Mouse (Mus musculus) limb, embryonic 13.5 days (tissue): ENCODE data around the gene Plekhg2. TPM values are rescaled to one million over a fixed set of nuclear protein-coding genes. Genes with fewer than 3 reads are reported as not detected.

Experiments
- ATAC-seq: fragments of 200-750 bp; cut with Nextera tagmentation; 2 replicates; pipeline ENCODE4 v1.8.0; 2017; ENCODE audit warnings: low read depth, moderate number of reproducible peaks, moderate TSS enrichment; ENCODE audit not compliant: low FRiP score
- H3K27ac ChIP-seq: fragments of 300-500 bp; sonication (generic); 2 replicates; pipeline ENCODE4 v1.5.1; 2015; ENCODE audit warnings: inconsistent platforms, mild to moderate bottlenecking, moderate library complexity
- H3K27me3 ChIP-seq: fragments of 300-500 bp; sonication (generic); 2 replicates; pipeline ENCODE4 v1.6.1; 2015; ENCODE audit warnings: mild to moderate bottlenecking, inconsistent platforms
- H3K36me3 ChIP-seq: fragments of 300-500 bp; sonication (generic); 2 replicates; pipeline ENCODE4 v1.6.1; 2015; ENCODE audit warnings: inconsistent platforms, mild to moderate bottlenecking, moderate library complexity
- H3K4me1 ChIP-seq: fragments of 300-500 bp; sonication (generic); 2 replicates; pipeline ENCODE4 v1.6.1; 2015; ENCODE audit warnings: inconsistent platforms
- H3K4me2 ChIP-seq: fragments of 300-500 bp; sonication (generic); replicated peaks from 2 replicates; pipeline ENCODE4 v1.6.1; 2015; ENCODE audit warnings: inconsistent platforms, mild to moderate bottlenecking, moderate library complexity
- H3K4me3 ChIP-seq: fragments of 300-500 bp; sonication (generic); 2 replicates; pipeline ENCODE4 v1.5.1; 2015; ENCODE audit warnings: moderate library complexity, mild to moderate bottlenecking, inconsistent platforms
- H3K9ac ChIP-seq: fragments of 300-500 bp; sonication (generic); 2 replicates; pipeline ENCODE4 v1.6.1; 2015; ENCODE audit warnings: mild to moderate bottlenecking, inconsistent platforms
- H3K9me3 ChIP-seq: fragments of 300-500 bp; sonication (generic); 2 replicates; pipeline ENCODE4 v1.6.1; 2016; ENCODE audit warnings: inconsistent platforms
- WGBS: fragments of 180-500 bp; shearing (Covaris S2); methylation state at CpG from one replicate; pipeline ENCODE4 v1.1.7; 2015; 5-methylcytosine and 5-hydroxymethylcytosine counted together
- polyA plus RNA-seq: library from polyadenylated mRNA; unstranded; fragments of >200 nt; fragmentation: Nextera tagmentation; extraction: Ambion mirVana; gene quantifications from 2 replicates; pipeline ENCODE4 v1.2.1, GENCODE M21; 2015

The Plekhg2 gene
- polyA plus RNA-seq, 1 experiment from 2014 or later: 98.3 TPM

DNA sequence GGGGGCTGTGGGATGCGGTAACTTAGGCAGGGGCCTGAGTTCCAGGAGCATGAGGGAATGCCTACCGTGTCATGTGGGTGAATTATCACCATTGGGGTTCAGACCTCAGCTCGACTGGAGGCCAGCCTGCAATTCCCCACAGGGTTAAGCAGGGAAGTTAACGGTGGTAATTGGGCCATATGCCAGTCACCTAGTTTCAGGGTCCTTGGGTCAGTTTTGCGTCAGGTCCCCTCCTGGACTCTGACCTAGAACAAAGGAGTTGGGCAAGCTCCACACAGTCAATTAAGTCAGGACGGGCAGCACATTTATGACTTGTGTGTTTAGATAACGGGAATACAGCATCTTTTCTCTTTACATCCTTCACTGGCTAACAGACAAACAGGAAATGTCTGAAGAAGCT is 31.0 kb downstream of the Plekhg2 start:
- no peak overlapping the region for H3K4me3 ChIP-seq
- H3K27me3 ChIP-seq: no peaks in the 10 kb centered on the region
- 19% methylated on average over 7 of the region's 7 CpGs for WGBS
- peak overlapping the region; percentile 79; the same call in 1 of the 2 replicates for H3K27ac ChIP-seq
- H3K9ac ChIP-seq: peak overlapping the region; percentile 31; the same call in 1 of the 2 replicates
- no peaks in the 10 kb centered on the region for H3K36me3 ChIP-seq
- H3K4me2 ChIP-seq: no peak overlapping the region; the same call in 1 of the 2 replicates
- peaks cover 29% of the 10 kb centered on the region for H3K4me1 ChIP-seq
- H3K9me3 ChIP-seq: no peaks in the 10 kb centered on the region
- ATAC-seq: no peak

DNA sequence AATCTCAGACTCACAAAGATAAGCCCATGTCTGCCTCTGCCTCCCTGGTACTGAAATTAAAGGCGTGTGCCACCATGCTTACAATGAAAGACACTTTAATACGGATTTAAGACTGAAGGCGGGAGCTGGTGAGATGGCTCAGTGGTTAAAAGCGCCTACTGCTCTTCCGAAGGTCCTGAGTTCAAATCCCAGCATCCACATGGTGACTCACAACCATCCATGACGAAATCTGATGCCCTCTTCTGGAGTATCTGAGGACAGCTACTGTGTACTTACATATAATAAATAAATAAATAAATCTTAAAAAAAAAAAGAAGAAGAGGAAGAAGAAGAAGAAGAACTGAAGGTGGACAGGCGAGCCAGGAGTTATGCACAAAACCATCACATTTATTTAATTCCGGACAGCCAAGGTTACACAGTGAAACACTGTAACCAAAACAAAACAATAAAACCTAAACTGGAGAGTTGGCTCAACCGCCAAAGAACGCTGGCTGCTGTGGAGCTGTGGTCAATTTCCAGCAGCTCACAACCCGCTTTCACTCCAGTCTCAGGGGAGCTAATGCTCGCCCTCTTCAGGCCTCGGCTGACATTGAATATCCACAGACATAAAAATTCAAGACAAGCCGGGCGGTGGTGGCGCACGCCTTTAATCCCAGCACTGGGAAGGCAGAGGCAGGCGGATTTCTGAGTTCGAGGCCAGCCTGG is 33.0 kb downstream of the Plekhg2 start:
- WGBS: 82% methylated on average over 19 of the region's 19 CpGs
- Histone ChIP-seq H3K36me3 (peaks cover 9% of the 10 kb centered on the region), H3K4me1 (peaks cover 32% of the 10 kb centered on the region), H3K9ac (peak overlapping the region; percentile 98), H3K9me3 (no peaks in the 10 kb centered on the region), H3K27me3 (no peaks in the 10 kb centered on the region), H3K4me2 (peak overlapping the region; percentile 90), H3K27ac (peak overlapping the region; percentile 89), H3K4me3 (peak overlapping the region; percentile 95)
- ATAC-seq: no peak; the same call in 1 of the 2 replicates

DNA sequence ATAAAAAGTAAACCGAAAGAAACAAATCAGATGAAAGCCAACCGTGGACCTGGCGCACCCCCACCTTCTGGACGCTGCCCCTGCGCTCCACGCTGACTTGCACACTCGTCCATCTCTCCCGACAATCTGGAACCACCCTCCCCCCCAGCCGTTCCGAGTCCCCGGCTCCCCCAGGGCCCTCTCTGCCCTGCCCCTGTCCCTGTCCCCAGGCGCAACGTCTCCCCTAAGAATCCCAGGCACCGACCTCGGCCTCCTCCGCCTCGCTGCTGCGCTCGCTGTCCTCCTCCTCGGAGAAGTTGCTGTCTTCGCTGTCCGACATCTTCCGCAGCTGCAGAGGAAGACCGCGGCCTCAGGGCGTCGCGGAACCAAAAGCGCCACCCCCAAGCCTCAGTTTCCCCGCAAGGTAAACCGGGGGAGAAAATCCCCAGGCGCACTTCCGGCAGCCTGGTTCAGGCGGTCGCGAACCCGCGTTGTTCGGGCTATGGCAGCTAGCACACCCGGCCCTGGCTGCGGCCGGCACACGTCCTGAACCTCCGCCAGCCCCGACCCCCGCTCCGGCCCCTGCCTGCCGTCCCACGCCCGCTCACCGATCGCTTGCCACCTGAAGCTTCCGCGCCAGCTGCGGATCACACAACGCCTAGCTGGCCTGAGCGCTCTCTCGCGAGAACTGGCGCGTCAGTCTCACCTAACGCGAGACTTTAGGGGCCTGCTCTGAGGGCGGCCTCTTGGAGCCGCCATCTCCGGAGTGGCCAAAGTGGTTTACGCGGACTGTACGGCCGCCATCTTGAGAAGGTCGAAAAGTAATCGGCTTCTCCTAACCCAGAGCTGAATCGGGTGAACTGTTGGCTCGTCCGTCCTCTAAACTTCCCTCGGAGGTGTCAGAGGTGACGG is 34.0 kb downstream of the Plekhg2 start, which contains the start of gene Supt5:
Supt5 (minus strand) TSS at position 639 of the 891 bp plus-strand sequence.
- H3K27ac ChIP-seq: peak within 1 kb of the TSS; percentile 89
- peaks cover 32% of the 10 kb centered on the region for H3K4me1 ChIP-seq
- H3K27me3 ChIP-seq: no peaks in the 10 kb centered on the region
- WGBS: under 1% methylated on average over 77 of the region's 77 CpGs
- peak within 1 kb of the TSS; percentile 98 for H3K9ac ChIP-seq
- no peaks in the 10 kb centered on the region for H3K9me3 ChIP-seq
- H3K4me2 ChIP-seq: peak within 1 kb of the TSS; percentile 90
- H3K36me3 ChIP-seq: peaks cover 14% of the 10 kb centered on the region
- peak; percentile 99 for ATAC-seq
- peak within 1 kb of the TSS; percentile 95 for H3K4me3 ChIP-seq

DNA sequence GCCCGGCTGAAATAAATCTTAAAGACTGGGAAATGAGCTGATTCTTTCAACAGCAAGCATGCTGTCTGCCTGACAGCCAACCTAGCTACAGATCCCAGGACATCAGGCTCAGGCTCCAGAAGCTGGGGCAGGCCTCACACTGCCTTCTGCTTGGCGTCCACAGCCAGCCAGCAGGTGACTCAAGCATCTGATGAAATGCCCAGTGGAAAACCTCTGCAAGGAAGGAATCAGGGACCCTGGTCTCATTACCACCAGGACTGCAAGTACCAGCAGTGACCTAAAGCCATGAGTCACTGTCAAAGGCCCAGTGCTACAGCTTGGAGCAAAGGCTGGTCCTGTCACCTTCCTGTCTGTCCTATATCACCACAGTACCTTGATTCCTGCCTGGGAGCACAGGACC is 36.9 kb downstream of the Plekhg2 start:
- WGBS: 91% methylated on average over 2 of the region's 2 CpGs
- ATAC-seq: no peak
- H3K27ac ChIP-seq: no peak overlapping the region
- no peaks in the 10 kb centered on the region for H3K9me3 ChIP-seq
- peaks cover 28% of the 10 kb centered on the region for H3K36me3 ChIP-seq
- H3K9ac ChIP-seq: no peak overlapping the region
- H3K4me1 ChIP-seq: peaks cover 20% of the 10 kb centered on the region
- no peaks in the 10 kb centered on the region for H3K27me3 ChIP-seq
- H3K4me2 ChIP-seq: no peak overlapping the region
- no peak overlapping the region for H3K4me3 ChIP-seq

DNA sequence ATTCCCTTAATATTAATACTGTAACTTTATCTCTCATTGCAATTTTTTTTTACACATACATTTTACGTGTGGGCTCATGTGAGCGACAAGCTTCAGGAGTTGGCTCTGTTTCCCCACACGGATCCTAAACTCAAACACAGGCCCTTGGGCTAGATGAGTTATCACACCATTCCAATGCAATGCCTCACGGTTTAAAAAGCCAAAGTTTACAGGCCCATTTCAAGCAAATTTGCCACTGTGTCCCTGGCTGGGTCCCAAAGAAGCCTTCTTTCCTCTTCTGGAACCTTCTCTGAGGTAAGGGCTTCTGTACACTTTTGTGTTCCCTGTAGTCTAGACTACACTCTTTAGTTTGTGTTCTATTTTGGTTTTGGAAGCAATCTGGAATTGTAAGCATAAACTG is 37.9 kb downstream of the Plekhg2 start:
- Histone ChIP-seq H3K27ac (no peak overlapping the region), H3K4me3 (no peak overlapping the region), H3K9ac (peak overlapping the region; percentile 43; the same call in 1 of the 2 replicates), H3K4me1 (peaks cover 20% of the 10 kb centered on the region), H3K4me2 (no peak overlapping the region), H3K27me3 (no peaks in the 10 kb centered on the region), H3K9me3 (no peaks in the 10 kb centered on the region), H3K36me3 (peaks cover 37% of the 10 kb centered on the region)
- WGBS: 87% methylated on average over 4 of the region's 4 CpGs
- ATAC-seq: no peak

DNA sequence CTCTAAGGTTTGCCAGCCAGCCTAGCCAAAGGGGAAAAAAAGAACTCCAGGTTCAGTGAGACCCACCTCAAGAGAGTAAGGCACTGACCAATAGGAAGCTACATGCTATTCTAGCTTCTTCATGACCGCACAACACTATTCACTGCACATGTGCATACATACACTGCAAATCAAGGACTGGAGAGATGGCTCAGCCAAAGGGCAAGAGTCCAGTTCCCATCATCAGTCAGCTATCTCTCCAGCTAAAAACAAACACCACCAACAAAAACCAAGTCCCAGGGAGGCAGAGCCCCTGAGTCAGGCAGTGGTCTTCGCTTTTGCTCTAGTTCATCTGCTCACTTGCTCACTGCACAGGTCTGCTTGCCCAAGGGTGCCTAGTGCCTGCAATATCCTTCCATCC is 44.1 kb downstream of the Plekhg2 start:
- no peak overlapping the region for H3K4me2 ChIP-seq
- WGBS: 96% methylated on average over 2 of the region's 2 CpGs
- ATAC-seq: no peak
- no peak overlapping the region for H3K27ac ChIP-seq
- H3K4me1 ChIP-seq: no peaks in the 10 kb centered on the region
- H3K27me3 ChIP-seq: no peaks in the 10 kb centered on the region
- no peaks in the 10 kb centered on the region for H3K9me3 ChIP-seq
- no peak overlapping the region for H3K4me3 ChIP-seq
- peaks cover 84% of the 10 kb centered on the region for H3K36me3 ChIP-seq
- H3K9ac ChIP-seq: no peak overlapping the region

DNA sequence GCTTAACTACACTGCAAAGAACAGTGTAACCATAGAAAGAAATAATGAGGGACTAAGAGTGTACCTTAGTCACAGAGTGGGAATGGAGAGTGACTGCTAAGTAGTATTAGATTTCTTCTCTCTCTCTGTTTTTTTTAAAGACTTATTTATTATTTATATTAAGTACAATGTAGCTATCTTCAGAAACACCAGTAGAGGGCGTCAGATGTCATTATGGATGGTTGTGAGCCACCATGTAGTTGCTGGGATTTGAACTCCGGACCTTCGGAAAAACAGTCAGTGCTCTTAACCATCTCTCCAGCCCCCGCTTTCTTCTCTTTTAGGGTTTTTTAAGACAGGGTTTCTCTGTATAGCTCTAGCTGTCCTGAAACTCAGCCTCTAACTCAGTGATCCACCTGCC is 45.9 kb downstream of the Plekhg2 start:
- Histone ChIP-seq H3K36me3 (peaks cover 98% of the 10 kb centered on the region), H3K9ac (no peak overlapping the region), H3K4me1 (no peaks in the 10 kb centered on the region), H3K4me2 (no peak overlapping the region), H3K9me3 (no peaks in the 10 kb centered on the region), H3K27ac (no peak overlapping the region), H3K4me3 (no peak overlapping the region), H3K27me3 (no peaks in the 10 kb centered on the region)
- ATAC-seq: no peak
- 78% methylated on average over 4 of the region's 4 CpGs for WGBS

DNA sequence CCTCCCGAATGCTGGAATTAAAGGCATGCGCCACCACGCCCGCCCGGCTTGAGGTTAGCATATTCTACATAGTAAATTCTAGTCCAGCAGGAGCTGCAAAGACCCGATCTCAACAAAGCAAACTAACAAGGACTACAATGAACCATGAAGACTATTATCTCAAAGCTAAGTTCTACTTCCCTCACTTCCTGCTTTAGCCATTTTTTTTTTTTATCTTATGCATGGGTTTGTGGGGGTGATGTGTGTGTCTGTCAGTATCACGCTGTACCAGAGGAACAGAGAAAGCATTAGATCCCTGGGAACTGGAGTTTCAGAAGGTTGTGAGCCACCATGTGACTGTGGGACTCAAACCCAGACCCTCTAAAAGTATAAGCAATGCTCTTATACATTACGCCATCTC is 47.1 kb downstream of the Plekhg2 start:
- 97% methylated on average over 8 of the region's 8 CpGs for WGBS
- no peak for ATAC-seq
- no peak overlapping the region for H3K4me3 ChIP-seq
- no peaks in the 10 kb centered on the region for H3K9me3 ChIP-seq
- no peak overlapping the region for H3K4me2 ChIP-seq
- H3K9ac ChIP-seq: no peak overlapping the region
- no peaks in the 10 kb centered on the region for H3K4me1 ChIP-seq
- H3K27me3 ChIP-seq: no peaks in the 10 kb centered on the region
- H3K27ac ChIP-seq: no peak overlapping the region
- H3K36me3 ChIP-seq: peaks cover 98% of the 10 kb centered on the region

DNA sequence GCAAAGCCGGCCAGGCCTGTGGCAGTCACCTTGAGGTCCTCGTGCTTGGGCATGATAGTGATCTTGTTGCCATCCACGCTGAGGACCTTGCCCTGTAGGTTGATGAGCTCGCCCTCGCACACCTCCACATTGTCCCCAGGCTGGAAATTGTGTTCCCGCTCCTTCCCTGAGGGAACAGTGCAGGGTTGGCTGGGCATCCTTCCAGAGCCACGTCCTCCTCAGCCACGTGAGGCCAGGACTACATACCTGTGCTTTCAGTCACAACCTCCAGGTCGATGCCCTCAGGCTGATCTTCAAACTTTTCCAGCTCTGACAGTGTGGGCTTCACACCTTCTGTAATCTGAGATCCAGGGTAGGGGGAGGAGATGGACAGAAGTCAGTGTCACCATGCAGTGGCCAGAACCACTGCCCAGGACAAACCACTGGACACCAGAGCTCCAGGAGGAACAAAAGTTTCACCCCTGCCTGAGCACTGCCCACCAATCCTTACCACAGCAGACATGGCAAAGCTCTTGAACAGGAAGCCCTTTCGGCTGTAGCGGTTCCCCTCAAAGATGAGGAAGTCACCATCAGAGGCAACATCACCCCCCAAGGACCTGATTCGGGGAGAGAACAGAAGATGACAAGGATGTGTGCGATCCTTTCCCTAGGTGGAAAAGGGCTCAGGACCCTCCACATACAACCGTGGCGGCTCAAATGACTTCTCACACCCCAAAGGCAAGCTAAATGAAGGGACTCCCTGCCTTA is 50.3 kb downstream of the Plekhg2 start:
- 92% methylated on average over 15 of the region's 15 CpGs for WGBS
- H3K9ac ChIP-seq: no peak overlapping the region
- no peak for ATAC-seq
- no peak overlapping the region for H3K27ac ChIP-seq
- peaks cover 100% of the 10 kb centered on the region for H3K36me3 ChIP-seq
- H3K4me3 ChIP-seq: no peak overlapping the region
- no peaks in the 10 kb centered on the region for H3K27me3 ChIP-seq
- H3K9me3 ChIP-seq: no peaks in the 10 kb centered on the region
- no peaks in the 10 kb centered on the region for H3K4me1 ChIP-seq
- no peak overlapping the region for H3K4me2 ChIP-seq

DNA sequence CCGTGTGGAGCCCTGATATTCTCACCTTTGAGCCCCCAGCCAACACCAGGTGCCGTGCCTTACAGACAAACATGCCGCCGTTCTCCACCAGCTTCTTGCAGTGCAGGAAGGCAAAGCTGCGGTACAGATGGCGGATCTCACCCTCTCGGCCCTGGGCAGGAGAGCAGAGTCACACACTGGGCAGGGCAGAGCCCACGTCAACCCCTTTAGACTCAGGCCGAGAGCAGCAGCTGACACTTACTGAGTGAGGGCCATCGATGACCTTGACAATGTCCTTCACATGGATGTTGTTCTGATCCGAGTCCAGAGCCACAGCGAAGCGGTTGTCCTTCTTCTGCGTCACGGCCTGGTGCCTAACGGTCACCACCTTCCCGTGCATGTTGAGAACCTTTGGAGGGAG is 53.7 kb downstream of the Plekhg2 start:
- Histone ChIP-seq H3K4me3 (no peak overlapping the region), H3K9ac (no peak overlapping the region), H3K4me1 (no peaks in the 10 kb centered on the region), H3K36me3 (peaks cover 99% of the 10 kb centered on the region), H3K27me3 (no peaks in the 10 kb centered on the region), H3K9me3 (no peaks in the 10 kb centered on the region), H3K4me2 (no peak overlapping the region), H3K27ac (no peak overlapping the region)
- WGBS: 94% methylated on average over 17 of the region's 17 CpGs
- ATAC-seq: no peak

DNA sequence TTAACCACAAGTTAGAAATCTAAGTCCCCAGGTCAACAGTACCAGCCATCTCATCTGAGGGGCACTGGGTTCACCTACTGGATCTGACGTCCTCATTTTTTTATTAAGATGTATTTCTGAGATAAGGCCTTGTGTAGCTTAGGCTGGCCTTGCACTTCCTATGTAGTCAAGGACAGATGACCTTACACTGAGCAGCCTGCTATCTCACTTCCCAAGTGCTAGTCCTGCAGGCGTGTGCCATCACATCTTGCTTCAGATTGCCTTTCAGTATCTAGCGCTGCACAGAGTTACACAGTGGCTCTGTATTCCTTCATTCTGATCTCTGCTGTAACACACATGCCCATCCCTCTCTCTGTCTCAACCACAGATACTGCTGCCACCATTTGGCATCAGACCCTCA is 54.4 kb downstream of the Plekhg2 start:
- Histone ChIP-seq H3K9me3 (no peaks in the 10 kb centered on the region), H3K27me3 (no peaks in the 10 kb centered on the region), H3K4me2 (no peak overlapping the region), H3K27ac (no peak overlapping the region), H3K4me1 (no peaks in the 10 kb centered on the region), H3K9ac (no peak overlapping the region), H3K36me3 (peaks cover 92% of the 10 kb centered on the region), H3K4me3 (no peak overlapping the region)
- 83% methylated on average over 3 of the region's 3 CpGs for WGBS
- ATAC-seq: no peak
